ENCODE assay signal across 27 mouse cellular contexts in the genomic region with DNA sequence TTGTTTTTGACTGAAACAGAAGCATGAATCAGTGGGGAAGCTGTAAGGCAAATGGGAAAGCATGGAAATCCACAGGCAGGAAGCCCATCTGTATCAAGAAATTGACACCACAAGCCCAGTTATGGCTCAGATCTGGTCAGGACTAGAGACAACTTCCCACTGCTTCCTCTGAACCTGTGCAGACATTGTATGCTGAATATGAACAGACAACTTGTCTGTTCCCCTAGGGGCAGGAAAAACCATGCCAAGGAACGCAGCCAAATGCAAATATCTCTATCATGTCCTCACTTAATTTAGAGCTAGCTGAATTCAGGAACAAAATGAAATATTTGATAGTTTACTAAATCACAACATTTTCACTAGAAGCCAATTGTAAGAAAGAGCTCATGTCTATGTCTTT.
DNase-seq lines count a peak whose midpoint lies in the region; ATAC-seq and TF ChIP-seq lines count a peak whose summit lies in the region.
"Had no signal": no experiment of that assay in that cellular context is flagged by ENCODE, and none has a peak within 500 bp of the region (broad histone marks: within the 10 kb centered on the region; RNA-seq: fewer than 3 reads in every experiment).

No protein-coding gene starts in this region.

- no peak for TF ChIP-seq CTCF in midbrain, postnatal 0 days (IDR thresholded peaks at IDR 0.05)

- no peaks in the 10 kb centered on the region for H3K4me1 ChIP-seq in heart, embryonic 10.5 days
- H3K4me1 ChIP-seq in midbrain, postnatal 0 days (ENCODE audit: insufficient read depth, low read length), result no peaks in the 10 kb centered on the region
- no peaks in the 10 kb centered on the region for H3K4me1 ChIP-seq in midbrain, embryonic 14.5 days (ENCODE audit: control insufficient read depth, insufficient read depth, low read length)
- H3K4me1 ChIP-seq: forebrain, embryonic 13.5 days; hindbrain, embryonic 10.5 days; limb, embryonic 12.5 days; liver, embryonic 13.5 days; megakaryocyte, embryonic 14.5 days; midbrain, embryonic 13.5 days; neural tube, embryonic 13.5 days; stomach, embryonic 15.5 days had no signal

- no peak overlapping the region for H3K4me2 ChIP-seq in midbrain, postnatal 0 days (ENCODE audit: low read depth, low read length, poor library complexity, severe bottlenecking)
- H3K4me2 ChIP-seq in midbrain, embryonic 14.5 days (ENCODE audit: low read length), result no peak overlapping the region
- peak overlapping the region; percentile 6 for H3K4me2 ChIP-seq in myocyte (ENCODE audit: low read depth)
- H3K4me2 ChIP-seq: embryonic facial prominence, embryonic 13.5 days; forebrain, embryonic 13.5 days; limb, embryonic 12.5 days; liver, embryonic 13.5 days; midbrain, embryonic 13.5 days; neural tube, embryonic 13.5 days; stomach, embryonic 15.5 days had no signal

- H3K27me3 ChIP-seq in heart, embryonic 10.5 days (ENCODE audit: insufficient read depth, poor library complexity, severe bottlenecking), result no peaks in the 10 kb centered on the region
- no peaks in the 10 kb centered on the region for H3K27me3 ChIP-seq in midbrain, postnatal 0 days (ENCODE audit: insufficient read depth, low read length)
- no peaks in the 10 kb centered on the region for H3K27me3 ChIP-seq in midbrain, embryonic 14.5 days (ENCODE audit: control insufficient read depth, insufficient read depth, low read length)
- H3K27me3 ChIP-seq in myocyte (ENCODE audit: control insufficient read depth, insufficient read depth, insufficient read length), result no peaks in the 10 kb centered on the region
- H3K27me3 ChIP-seq: embryonic facial prominence, embryonic 13.5 days; forebrain, embryonic 13.5 days; limb, embryonic 12.5 days; liver, embryonic 13.5 days; megakaryocyte, embryonic 14.5 days; midbrain, embryonic 13.5 days; neural tube, embryonic 13.5 days; stomach, embryonic 15.5 days had no signal

- no peak overlapping the region for H3K27ac ChIP-seq in heart, embryonic 10.5 days
- H3K27ac ChIP-seq in midbrain, postnatal 0 days (ENCODE audit: low read depth, low read length), result no peak overlapping the region
- H3K27ac ChIP-seq in midbrain, embryonic 14.5 days (replicated peaks; ENCODE audit: low read depth, low read length), result no peak overlapping the region
- H3K27ac ChIP-seq: embryonic facial prominence, embryonic 13.5 days; forebrain, embryonic 13.5 days; gastrocnemius, adult 2 months; hindbrain, embryonic 10.5 days; limb, embryonic 12.5 days; liver, embryonic 13.5 days; midbrain, embryonic 13.5 days; neural tube, embryonic 13.5 days; stomach, embryonic 15.5 days had no signal

- no peaks in the 10 kb centered on the region for H3K79me2 ChIP-seq in myocyte (ENCODE audit: control insufficient read depth, insufficient read depth)

- 76% methylated on average over 1 of the region's 1 CpGs for WGBS in heart, embryonic 10.5 days
- 74% methylated on average over 1 of the region's 1 CpGs for WGBS in midbrain, postnatal 0 days
- WGBS in midbrain, embryonic 14.5 days, result 58% methylated on average over 1 of the region's 1 CpGs

- H3K36me3 ChIP-seq in heart, embryonic 10.5 days, result no peaks in the 10 kb centered on the region
- H3K36me3 ChIP-seq in midbrain, postnatal 0 days (ENCODE audit: insufficient read depth, low read length), result no peaks in the 10 kb centered on the region
- H3K36me3 ChIP-seq in midbrain, embryonic 14.5 days (ENCODE audit: control insufficient read depth, insufficient read depth, low read length), result no peaks in the 10 kb centered on the region
- no peaks in the 10 kb centered on the region for H3K36me3 ChIP-seq in myocyte (ENCODE audit: control insufficient read depth, insufficient read depth)
- H3K36me3 ChIP-seq: embryonic facial prominence, embryonic 13.5 days; hindbrain, embryonic 10.5 days; limb, embryonic 12.5 days; liver, embryonic 13.5 days; midbrain, embryonic 13.5 days; neural tube, embryonic 13.5 days; stomach, embryonic 15.5 days had no signal

- no peak for TF ChIP-seq POLR2A in myocyte (IDR thresholded peaks at IDR 0.05; ENCODE audit: insufficient read length, low read depth)

- no peak overlapping the region for H3K9ac ChIP-seq in midbrain, postnatal 0 days (replicated peaks; ENCODE audit: low read length, poor library complexity, severe bottlenecking)
- H3K9ac ChIP-seq in midbrain, embryonic 14.5 days (replicated peaks; ENCODE audit: low read length), result no peak overlapping the region
- H3K9ac ChIP-seq: embryonic facial prominence, embryonic 13.5 days; forebrain, embryonic 13.5 days; limb, embryonic 12.5 days; liver, embryonic 13.5 days; midbrain, embryonic 13.5 days; neural tube, embryonic 13.5 days; stomach, embryonic 15.5 days had no signal

- peak; percentile 18 for DNase-seq in heart, postnatal 4 days
- no peak for DNase-seq in heart, embryonic 10.5 days (ENCODE audit: low spot score)
- DNase-seq in midbrain, postnatal 0 days (ENCODE audit: low spot score), result peak; percentile 46
- no peak for DNase-seq in midbrain, embryonic 14.5 days
- DNase-seq in cerebellum, adult 9-10 months, result peak; percentile 50
- DNase-seq in kidney, adult 9 months, result no peak
- DNase-seq in yolk sac, embryonic 10.5 days (ENCODE audit: low spot score), result no peak
- DNase-seq: adrenal gland, postnatal 36 days; gastrocnemius, adult 2 months; kidney, postnatal 4 days; liver, embryonic 13.5 days; lung, adult 2 months; lung, postnatal 36 days; retina, postnatal 1 day; thymus, adult 18-20 months; thymus, postnatal 36 days had no signal

- no peaks in the 10 kb centered on the region for H3K9me3 ChIP-seq in heart, embryonic 10.5 days
- H3K9me3 ChIP-seq in midbrain, postnatal 0 days (ENCODE audit: low read length), result no peaks in the 10 kb centered on the region
- no peaks in the 10 kb centered on the region for H3K9me3 ChIP-seq in midbrain, embryonic 14.5 days (ENCODE audit: control insufficient read depth, low read length)
- H3K9me3 ChIP-seq: embryonic facial prominence, embryonic 13.5 days; forebrain, embryonic 13.5 days; hindbrain, embryonic 10.5 days; limb, embryonic 12.5 days; liver, embryonic 13.5 days; megakaryocyte, embryonic 14.5 days; midbrain, embryonic 13.5 days; neural tube, embryonic 13.5 days; stomach, embryonic 15.5 days had no signal

- H3ac ChIP-seq in myocyte (ENCODE audit: control insufficient read depth, insufficient read length), result no peak overlapping the region

- no peak for ATAC-seq in midbrain, postnatal 0 days (ENCODE audit: low FRiP score)
- no peak for ATAC-seq in midbrain, embryonic 14.5 days (ENCODE audit: low FRiP score, low TSS enrichment)
- ATAC-seq: CD4-positive, CD25-positive, alpha-beta regulatory T cell, adult 4 months; forebrain, embryonic 13.5 days; intestine, postnatal 0 days; midbrain, embryonic 13.5 days had no signal

- no peak overlapping the region for H3K4me3 ChIP-seq in heart, embryonic 10.5 days
- no peak overlapping the region for H3K4me3 ChIP-seq in midbrain, postnatal 0 days (ENCODE audit: low read depth, low read length)
- no peak overlapping the region for H3K4me3 ChIP-seq in midbrain, embryonic 14.5 days (replicated peaks; ENCODE audit: low read depth, low read length)
- no peak overlapping the region for H3K4me3 ChIP-seq in myocyte
- H3K4me3 ChIP-seq: embryonic facial prominence, embryonic 13.5 days; forebrain, embryonic 13.5 days; gastrocnemius, adult 2 months; hindbrain, embryonic 10.5 days; limb, embryonic 12.5 days; liver, embryonic 13.5 days; megakaryocyte, embryonic 14.5 days; midbrain, embryonic 13.5 days; neural tube, embryonic 13.5 days; stomach, embryonic 15.5 days had no signal

TF ChIP-seq in myocyte, 11 proteins besides CTCF, POLR2A, EP300 and RAD21:
- TF ChIP-seq E2F4 (IDR thresholded peaks at IDR 0.05; ENCODE audit: insufficient read depth), result no peak

Comparison
In these comparisons a context has a peak if more than half of its experiments do, and no peak if none do; other contexts are left out.
1. DNase-seq: peak in heart, postnatal 4 days (single experiment), midbrain, postnatal 0 days (single experiment) and cerebellum, adult 9-10 months (single experiment); none in heart, embryonic 10.5 days (single experiment), midbrain, embryonic 14.5 days (single experiment), kidney, adult 9 months (single experiment) and yolk sac, embryonic 10.5 days (single experiment).